Mouse (Mus musculus): ENCODE measurements around the gene Olfr347.

Gene Olfr347

DNA sequence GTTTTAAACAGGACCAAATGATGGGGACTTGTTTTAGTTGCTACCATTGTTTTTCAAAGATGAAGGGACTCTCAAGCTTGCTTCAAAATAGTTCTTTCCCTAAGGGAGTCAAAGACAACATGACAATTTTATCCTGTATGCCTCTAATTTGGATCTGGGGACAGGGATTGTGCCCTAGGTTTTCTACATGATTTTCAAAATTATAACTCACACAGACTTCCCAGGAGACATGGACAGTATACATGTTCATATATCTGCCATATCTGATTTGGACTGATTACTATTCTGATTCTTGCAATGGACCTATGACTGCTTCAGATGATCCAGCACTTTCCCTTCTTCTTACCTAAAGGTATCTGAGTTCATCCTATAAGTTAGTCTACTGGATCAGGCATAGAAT is at the start of gene Olfr347:
TSS of gene Olfr347 (plus strand) at position 301 of the 400 bp plus-strand sequence.
- no peak for DNase-seq (ENCODE audit: low spot score)

DNA sequence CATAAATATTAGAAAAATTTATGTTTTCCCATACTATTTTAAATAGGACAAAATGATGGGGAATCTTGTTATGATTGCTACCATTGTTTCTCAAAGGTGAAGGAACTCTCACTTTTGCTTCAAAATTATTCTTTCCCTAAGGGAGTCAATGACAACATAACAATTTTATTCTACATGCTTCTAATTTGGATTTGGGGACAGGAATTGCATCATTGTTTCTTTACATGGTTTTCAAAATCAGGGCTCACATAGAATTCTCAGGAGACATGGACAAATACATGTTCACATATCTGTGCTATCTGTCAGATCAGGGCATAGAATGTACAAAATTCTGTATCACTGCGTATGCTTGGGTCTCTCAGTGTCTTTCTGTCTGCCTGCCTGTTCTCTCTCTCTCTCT is 46.2 kb upstream of the Olfr347 start, which contains the start of gene Olfr346:
TSS of gene Olfr346 (plus strand) at position 301 of the 400 bp plus-strand sequence.
- DNase-seq (ENCODE audit: low spot score) = no peak

DNA sequence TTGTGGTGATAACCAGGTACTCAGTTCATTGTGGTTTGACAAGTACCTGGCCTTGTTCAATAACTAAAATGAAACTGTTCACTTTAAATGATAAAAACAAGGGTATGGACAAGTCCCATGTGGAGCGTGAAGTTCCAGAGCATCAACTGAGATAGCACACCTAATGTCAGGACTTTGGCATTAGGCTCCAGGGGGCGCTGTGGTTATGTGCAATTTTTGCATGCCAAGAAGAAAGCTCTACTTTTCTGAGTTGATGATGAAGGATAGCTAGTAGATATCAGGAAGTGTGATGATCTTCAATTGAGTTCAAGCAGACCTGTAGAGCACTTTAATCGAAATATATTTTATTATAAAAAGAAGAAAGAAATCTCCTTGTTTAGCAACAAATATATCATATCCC is 4.5 kb downstream of the Olfr347 start:
- DNase-seq (ENCODE audit: low spot score) = no peak

DNA sequence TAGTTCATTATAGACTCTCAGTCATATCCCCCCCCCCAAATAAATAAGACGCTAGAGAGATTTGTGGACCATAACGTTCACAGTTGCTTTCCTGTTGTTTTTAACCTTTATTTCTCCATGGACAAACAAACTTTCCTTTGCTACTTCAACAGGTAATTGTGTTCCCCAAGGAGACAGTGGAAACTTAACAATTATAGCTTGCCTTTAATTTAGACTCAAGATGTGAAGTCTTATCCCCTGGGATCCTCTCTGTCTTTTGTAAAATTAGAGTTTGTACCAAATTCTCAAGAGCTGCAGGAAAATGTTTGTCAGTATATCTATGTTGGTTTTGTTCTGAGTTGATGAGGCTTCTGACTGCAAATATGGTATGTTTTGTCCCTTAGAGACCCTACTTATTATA is 52.3 kb downstream of the Olfr347 start, which contains the start of gene Olfr348:
TSS of gene Olfr348 (plus strand) at position 301 of the 400 bp plus-strand sequence.
- no peak for DNase-seq (ENCODE audit: low spot score)

Data from left cerebral cortex, adult 11 months (tissue).